In the genomic region with DNA sequence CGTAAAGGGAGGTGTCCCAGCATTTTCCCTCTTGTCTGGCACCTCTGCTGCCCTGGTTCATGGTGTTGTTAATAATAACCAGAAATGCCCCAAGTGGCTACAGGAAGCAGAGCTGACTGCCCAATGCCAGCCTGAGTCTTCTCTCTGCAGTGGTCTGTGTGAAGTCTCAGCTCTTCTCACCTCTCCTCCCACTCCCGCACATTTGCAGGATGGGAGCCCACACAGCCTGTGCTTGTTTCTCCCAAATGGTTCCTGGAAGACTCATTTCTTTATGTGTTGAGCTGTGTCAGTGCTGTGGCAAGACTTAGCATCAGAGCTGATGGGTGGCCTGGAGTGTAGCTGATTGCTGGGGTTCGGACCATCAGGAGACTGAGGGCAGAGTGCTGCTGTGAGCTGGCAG, we compare ENCODE assay signal across 21 mouse cellular contexts. TPM values are rescaled to one million over a fixed set of nuclear protein-coding genes. Genes with fewer than 3 reads are reported as not detected.
DNase-seq lines count a peak whose midpoint lies in the region.
"Had no signal": no experiment of that assay in that cellular context is flagged by ENCODE, and none has a peak within 500 bp of the region (broad histone marks: within the 10 kb centered on the region; RNA-seq: fewer than 3 reads in every experiment).

No protein-coding gene starts in this region.

- DNase-seq in frontal cortex, adult 2 months (ENCODE audit: extremely low spot score in 1 of 2, low spot score in 1 of 2) = peak; percentile 55 to 73
- no peak for DNase-seq in frontal cortex, postnatal 10 days (ENCODE audit: low spot score in 2 of 2)
- peak; percentile 56 to 71 for DNase-seq in left cerebral cortex, adult 18-20 months (ENCODE audit: low spot score in 2 of 2)
- DNase-seq in left cerebral cortex, postnatal 10 days (ENCODE audit: extremely low spot score in 1 of 2, low spot score in 2 of 2) = no peak
- DNase-seq in right cerebral cortex, adult 2 months (ENCODE audit: low spot score in 2 of 2) = peak; percentile 57 to 63
- DNase-seq in right cerebral cortex, postnatal 4 days = no peak
- no peak for DNase-seq in spleen, postnatal 14 days (ENCODE audit: low spot score in 2 of 2)
- DNase-seq: adrenal gland, postnatal 10 days; cerebellum, adult 11 months; cerebellum, adult 9-10 months; cerebellum, postnatal 36 days; gastrocnemius, postnatal 25 days; heart, adult 11 months; heart, postnatal 4 days; kidney, adult 9 months; layer of hippocampus, postnatal 36 days; liver, embryonic 13.5 days; lung, adult 18-20 months; lung, postnatal 4 days had no signal

- intact Hi-C loops in left cerebral cortex, postnatal 10 days (cut with DNase I) = loop anchor here (10.0 kb wide), 1 partner anchor 138 kb away; the partner anchor contains the start of gene Gas2l1

RNA-seq across cellular contexts. Expression of gene Nefh, which starts 20.6 kb away (rescaled TPM):
- 23.7 and 28.0 TPM in 2 replicates for polyA plus RNA-seq in frontal cortex, adult 2 months (2012; rRNA removed)
- total RNA-seq in left cerebral cortex, adult 18-20 months (2021) = 10 to 100 TPM; 46.2 to 59.5 TPM
- total RNA-seq in left cerebral cortex, postnatal 10 days (2021) = 10 to 100 TPM; 24.5 to 24.6 TPM
- total RNA-seq: gastrocnemius, adult 18-20 months; gastrocnemius, postnatal 25 days; heart, postnatal 4 days; MEL had no signal

RNA-seq across cellular contexts. Expression of gene Thoc5, which starts 32.1 kb away (rescaled TPM):
- polyA plus RNA-seq in frontal cortex, adult 2 months (2012; rRNA removed) = 42.0 and 45.4 TPM in 2 replicates
- total RNA-seq in left cerebral cortex, adult 18-20 months (2021) = 10 to 100 TPM; 37.1 to 37.5 TPM
- total RNA-seq in left cerebral cortex, postnatal 10 days (2021) = 10 to 100 TPM; 39.5 to 40.2 TPM

RNA-seq across cellular contexts. Expression of gene Nipsnap1, which starts 53.5 kb away (rescaled TPM):
- polyA plus RNA-seq in frontal cortex, adult 2 months (2012; rRNA removed) = 74.8 and 76.4 TPM in 2 replicates
- 10 to 100 TPM; 91.6 to 91.8 TPM for total RNA-seq in left cerebral cortex, adult 18-20 months (2021)
- 10 to 100 TPM; 91.5 to 91.9 TPM for total RNA-seq in left cerebral cortex, postnatal 10 days (2021)

RNA-seq across cellular contexts. Expression of gene Ap1b1, which starts 59.4 kb away (rescaled TPM):
- polyA plus RNA-seq in frontal cortex, adult 2 months (2012; rRNA removed) = 150 and 165 TPM in 2 replicates
- total RNA-seq in left cerebral cortex, adult 18-20 months (2021) = 100 to 1,000 TPM; 159 to 172 TPM
- 100 to 1,000 TPM; 118 to 134 TPM for total RNA-seq in left cerebral cortex, postnatal 10 days (2021)

Comparison
In these comparisons a context has a peak if more than half of its experiments do, and no peak if none do; other contexts are left out.
1. DNase-seq: peak in frontal cortex, adult 2 months (2 of 2), left cerebral cortex, adult 18-20 months (2 of 2) and right cerebral cortex, adult 2 months (2 of 2); none in frontal cortex, postnatal 10 days (0 of 2), left cerebral cortex, postnatal 10 days (0 of 2), right cerebral cortex, postnatal 4 days (single experiment) and spleen, postnatal 14 days (0 of 2).